Comparison of ENCODE assay signal across 26 mouse cellular contexts in the genomic region with DNA sequence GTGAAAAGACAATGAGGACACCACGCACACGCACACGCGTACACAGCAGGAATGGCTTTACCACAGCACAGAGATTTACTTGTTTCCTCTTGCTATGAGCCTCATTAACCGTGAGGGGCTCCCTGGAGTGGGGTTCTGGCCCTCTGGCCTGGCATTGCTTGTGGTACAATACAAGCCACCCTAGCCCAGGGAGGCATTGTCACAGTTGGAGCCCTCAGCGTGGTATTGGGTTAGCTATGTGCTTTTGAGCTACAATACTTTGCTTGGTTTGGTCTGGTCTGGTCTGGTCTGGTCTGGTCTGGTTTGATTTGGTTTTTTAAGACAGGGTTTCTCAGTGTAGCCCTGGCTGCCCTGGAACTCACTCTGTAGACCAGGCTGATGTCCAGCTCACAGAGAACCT. TPM values are rescaled to one million over a fixed set of nuclear protein-coding genes. Genes with fewer than 3 reads are reported as not detected.
DNase-seq lines count a peak whose midpoint lies in the region; ATAC-seq and TF ChIP-seq lines count a peak whose summit lies in the region.
"Had no signal": no experiment of that assay in that cellular context is flagged by ENCODE, and none has a peak within 500 bp of the region (broad histone marks: within the 10 kb centered on the region; RNA-seq: fewer than 3 reads in every experiment).

No protein-coding gene starts in this region.

- H3K9ac ChIP-seq in midbrain, embryonic 11.5 days (ENCODE audit: low read length): no peak overlapping the region
- H3K9ac ChIP-seq in midbrain, embryonic 14.5 days (replicated peaks; ENCODE audit: low read length): no peak overlapping the region
- H3K9ac ChIP-seq in ES-E14 (ENCODE audit: insufficient read depth, low read depth, low read length, poor library complexity, severe bottlenecking): peak overlapping the region; percentile 33; the same call in 1 of the 2 replicates
- H3K9ac ChIP-seq: embryonic facial prominence, embryonic 13.5 days; embryonic facial prominence, embryonic 15.5 days; forebrain, embryonic 12.5 days had no signal

- ATAC-seq in midbrain, embryonic 11.5 days (ENCODE audit: low FRiP score): no peak
- no peak for ATAC-seq in midbrain, embryonic 14.5 days (ENCODE audit: low FRiP score, low TSS enrichment)
- ATAC-seq: activated CD4-positive, CD25-positive, alpha-beta regulatory T cell, adult 4 months; CD4-positive, CD25-positive, alpha-beta regulatory T cell, adult 4 months; forebrain, embryonic 14.5 days; forebrain, embryonic 16.5 days had no signal

- H3K36me3 ChIP-seq in midbrain, embryonic 11.5 days (ENCODE audit: control insufficient read depth, insufficient read depth, low read length): no peaks in the 10 kb centered on the region
- no peaks in the 10 kb centered on the region for H3K36me3 ChIP-seq in midbrain, embryonic 14.5 days (ENCODE audit: control insufficient read depth, insufficient read depth, low read length)
- H3K36me3 ChIP-seq in E14TG2a.4 (ENCODE audit: insufficient read depth, low read length) (no peaks in the 10 kb centered on the region), ES-E14 (ENCODE audit: control insufficient read depth, insufficient read depth, low read length, poor library complexity, severe bottlenecking) (no peaks in the 10 kb centered on the region; the same call in 1 of the 2 replicates)
- H3K36me3 ChIP-seq: embryonic facial prominence, embryonic 13.5 days; forebrain, embryonic 12.5 days had no signal

- H3K4me2 ChIP-seq in midbrain, embryonic 11.5 days: no peak overlapping the region
- no peak overlapping the region for H3K4me2 ChIP-seq in midbrain, embryonic 14.5 days (ENCODE audit: low read length)
- H3K4me2 ChIP-seq: embryonic facial prominence, embryonic 13.5 days; embryonic facial prominence, embryonic 15.5 days; forebrain, embryonic 12.5 days had no signal

- DNase-seq in midbrain, embryonic 11.5 days (ENCODE audit: low spot score, missing footprints): peak; percentile 57
- DNase-seq in midbrain, embryonic 14.5 days: no peak
- DNase-seq in ES-E14 (ENCODE audit: low read depth, low spot score): no peak
- DNase-seq in cerebellum, adult 11 months: no peak
- no peak for DNase-seq in heart, postnatal 36 days
- DNase-seq: adrenal gland, adult 8-10 months; adrenal gland, postnatal 14 days; adrenal gland, postnatal 36 days; B cell, adult 2 months; cerebellum, adult 18-20 months; cerebellum, adult 8-10 months; cerebellum, adult 9-11 months; cerebellum, postnatal 14 days; cerebellum, postnatal 36 days; embryo, embryonic 11 days had no signal

- no peak overlapping the region for H3K27ac ChIP-seq in midbrain, embryonic 11.5 days (ENCODE audit: low read depth, low read length)
- H3K27ac ChIP-seq in midbrain, embryonic 14.5 days (replicated peaks; ENCODE audit: low read depth, low read length): no peak overlapping the region
- H3K27ac ChIP-seq in ES-E14 (ENCODE audit: insufficient read depth, low read depth, low read length, poor library complexity, severe bottlenecking): peak overlapping the region; percentile 58
- H3K27ac ChIP-seq: embryonic facial prominence, embryonic 13.5 days; embryonic facial prominence, embryonic 15.5 days; forebrain, embryonic 12.5 days had no signal

- TF ChIP-seq CTCF in E14TG2a.4 (conservative IDR thresholded peaks at IDR 0.05; ENCODE audit: low read length): no peak

- 91% methylated on average over 6 of the region's 6 CpGs for WGBS in midbrain, embryonic 11.5 days
- 90% methylated on average over 6 of the region's 6 CpGs for WGBS in midbrain, embryonic 14.5 days

- H3K4me3 ChIP-seq in midbrain, embryonic 11.5 days (ENCODE audit: low read depth, low read length): no peak overlapping the region
- no peak overlapping the region for H3K4me3 ChIP-seq in midbrain, embryonic 14.5 days (replicated peaks; ENCODE audit: low read depth, low read length)
- H3K4me3 ChIP-seq in E14TG2a.4 (replicated peaks; ENCODE audit: low read length) (0 out of 2 replicates have a peak overlapping the region, but pooled peaks have one; percentile 57), ES-E14 (ENCODE audit: insufficient read depth in 1 of 2, low read depth in 1 of 2, low read length in 2 of 2, poor library complexity in 1 of 2, severe bottlenecking in 1 of 2) (no peak overlapping the region)
- H3K4me3 ChIP-seq: embryonic facial prominence, embryonic 13.5 days; embryonic facial prominence, embryonic 15.5 days; erythroblast, embryonic 14.5 days; forebrain, embryonic 10.5 days; forebrain, embryonic 12.5 days had no signal

- in situ Hi-C loops in ES-E14 (cut with MboI; ENCODE audit: low sequenced_read_pairs in 2 of 2, unreplicated experiment in 2 of 2): no loop called here

- no peaks in the 10 kb centered on the region for H3K27me3 ChIP-seq in midbrain, embryonic 11.5 days (ENCODE audit: control insufficient read depth, insufficient read depth, low read length)
- no peaks in the 10 kb centered on the region for H3K27me3 ChIP-seq in midbrain, embryonic 14.5 days (ENCODE audit: control insufficient read depth, insufficient read depth, low read length)
- H3K27me3 ChIP-seq in E14TG2a.4 (ENCODE audit: insufficient read depth, low read length): no peaks in the 10 kb centered on the region
- H3K27me3 ChIP-seq: CH12.LX; embryonic facial prominence, embryonic 13.5 days; embryonic facial prominence, embryonic 15.5 days; forebrain, embryonic 12.5 days had no signal

- no peaks in the 10 kb centered on the region; the same call in 1 of the 2 replicates for H3K9me3 ChIP-seq in midbrain, embryonic 11.5 days (ENCODE audit: control insufficient read depth, low read length)
- H3K9me3 ChIP-seq in midbrain, embryonic 14.5 days (ENCODE audit: control insufficient read depth, low read length): no peaks in the 10 kb centered on the region
- H3K9me3 ChIP-seq in E14TG2a.4 (ENCODE audit: low read length): no peaks in the 10 kb centered on the region
- H3K9me3 ChIP-seq in ES-E14 (ENCODE audit: control insufficient read depth, insufficient read depth, low read depth, low read length): no peaks in the 10 kb centered on the region
- H3K9me3 ChIP-seq: embryonic facial prominence, embryonic 13.5 days; embryonic facial prominence, embryonic 15.5 days; forebrain, embryonic 10.5 days; forebrain, embryonic 12.5 days had no signal

- H3K4me1 ChIP-seq in midbrain, embryonic 11.5 days (ENCODE audit: control insufficient read depth, insufficient read depth, low read length): peaks cover 7% of the 10 kb centered on the region; the same call in 1 of the 2 replicates
- peaks cover 8% of the 10 kb centered on the region for H3K4me1 ChIP-seq in midbrain, embryonic 14.5 days (ENCODE audit: control insufficient read depth, insufficient read depth, low read length)
- peaks cover 74% of the 10 kb centered on the region for H3K4me1 ChIP-seq in E14TG2a.4 (replicated peaks; ENCODE audit: low read depth, low read length)
- peaks cover 0 to 28% of the 10 kb centered on the region in 2 experiments; a peak in 2 of 4 replicates for H3K4me1 ChIP-seq in ES-E14 (ENCODE audit: control insufficient read depth in 2 of 2, insufficient read depth in 2 of 2, low read length in 2 of 2, poor library complexity in 1 of 2)

- intact Hi-C loops in heart, postnatal 36 days (cut with DNase I): no loop called here

TF ChIP-seq in ES-E14, 5 proteins besides CTCF, POLR2A, EP300 and RAD21:
- TF ChIP-seq ZNF384 (IDR thresholded peaks at IDR 0.05; ENCODE audit: low read depth, low read length): no peak
- no peak for TF ChIP-seq MAFK (IDR thresholded peaks at IDR 0.05; ENCODE audit: insufficient read depth, low read depth, low read length)
- no peak for TF ChIP-seq HCFC1 (IDR thresholded peaks at IDR 0.05; ENCODE audit: borderline replicate concordance, insufficient read depth, low read length)
- TF ChIP-seq ZC3H11A (IDR thresholded peaks at IDR 0.05; ENCODE audit: borderline replicate concordance, low read depth, low read length): no peak
- TF ChIP-seq CHD2 (IDR thresholded peaks at IDR 0.05; ENCODE audit: low read depth, low read length): no peak

RNA-seq across cellular contexts. Expression of a gene that starts 13.3 kb away (rescaled TPM):
- polyA plus RNA-seq in midbrain, embryonic 11.5 days (2014; fragmentation: Nextera tagmentation; extraction: Ambion mirVana): 34.3 and 41.8 TPM in 2 replicates
- 104 and 117 TPM in 2 replicates for polyA plus RNA-seq in midbrain, embryonic 14.5 days (2014; fragmentation: Nextera tagmentation; extraction: Ambion mirVana)
- 115 and 254 TPM in 2 replicates for total RNA-seq in ES-E14 (2012; rRNA removed)
- total RNA-seq in heart, postnatal 36 days (2021): 10 to 100 TPM; 89.5 to 92.1 TPM
